Mouse (Mus musculus): ENCODE measurements at regions not wholly inside any gene's neighbourhood (a gene's known extent, or its start where the extent isn't known, plus 50 kb on each side); places are given as distances from the start of the nearest gene placed in this dataset.

GRCm38 (mm10) chr19:59742946-59743345, 200.5 kb downstream of the Rab11fip2 start:
- no peak for DNase-seq (ENCODE audit: low read depth)

DNA sequence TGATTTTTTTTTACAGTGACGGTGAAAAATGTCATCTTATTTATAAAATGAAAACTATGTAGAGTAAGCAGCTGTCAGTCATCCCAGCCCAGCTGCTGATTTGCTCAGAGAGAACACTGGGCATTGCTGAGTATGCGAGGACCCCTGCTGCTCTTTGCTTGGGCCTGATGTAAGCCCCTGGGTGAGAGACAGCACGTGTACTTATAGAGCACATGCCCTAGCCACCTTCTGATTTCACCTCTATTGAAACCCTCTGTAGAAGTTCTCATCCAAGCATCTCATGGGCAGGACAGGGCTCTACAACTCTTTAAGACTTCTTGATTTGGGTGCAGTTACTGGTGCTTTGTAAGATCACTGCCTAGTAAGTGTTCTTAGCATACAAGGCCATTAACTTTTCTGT, 182.2 kb downstream of the Rab11fip2 start:
- no peak for DNase-seq (ENCODE audit: low read depth)

DNA sequence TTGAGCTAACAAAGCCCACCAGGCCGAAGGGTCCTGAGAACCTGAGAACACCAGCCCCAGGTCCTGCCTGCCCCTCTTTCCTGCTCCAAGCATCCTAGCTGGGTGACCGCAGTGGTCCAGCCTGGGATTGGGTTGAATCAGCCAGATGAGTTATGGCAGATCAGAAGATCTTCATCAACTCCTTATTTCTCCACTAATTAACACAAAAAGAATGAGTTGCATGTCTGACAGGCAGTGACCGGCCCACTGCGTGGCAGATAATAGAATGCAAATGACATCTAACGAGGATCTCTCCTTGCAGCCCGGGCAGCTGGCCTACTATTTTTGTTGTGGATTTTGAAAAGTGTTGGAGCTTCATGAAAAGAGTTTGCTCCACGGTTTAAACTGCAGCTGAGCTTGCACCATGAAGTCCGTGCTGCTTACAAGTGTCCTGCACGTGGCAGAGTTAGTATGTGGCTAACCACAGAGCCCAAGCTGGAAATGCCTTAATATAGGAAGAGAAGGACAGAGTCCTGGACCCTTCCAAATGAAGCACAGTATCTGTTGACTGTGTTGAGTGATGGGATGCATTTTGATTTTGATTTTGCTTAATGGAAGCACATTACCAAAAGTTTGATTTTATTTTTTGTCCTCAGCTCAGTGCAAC, 158.9 kb downstream of the Rab11fip2 start:
- no peak for DNase-seq (ENCODE audit: low read depth)

- DNase-seq (ENCODE audit: low read depth): no peak
Observed at GRCm38 (mm10) chr19:59831304-59831703, 112.2 kb downstream of the Rab11fip2 start.

GRCm38 (mm10) chr19:59837138-59837537, 106.3 kb downstream of the Rab11fip2 start:
- DNase-seq (ENCODE audit: low read depth): no peak

DNA sequence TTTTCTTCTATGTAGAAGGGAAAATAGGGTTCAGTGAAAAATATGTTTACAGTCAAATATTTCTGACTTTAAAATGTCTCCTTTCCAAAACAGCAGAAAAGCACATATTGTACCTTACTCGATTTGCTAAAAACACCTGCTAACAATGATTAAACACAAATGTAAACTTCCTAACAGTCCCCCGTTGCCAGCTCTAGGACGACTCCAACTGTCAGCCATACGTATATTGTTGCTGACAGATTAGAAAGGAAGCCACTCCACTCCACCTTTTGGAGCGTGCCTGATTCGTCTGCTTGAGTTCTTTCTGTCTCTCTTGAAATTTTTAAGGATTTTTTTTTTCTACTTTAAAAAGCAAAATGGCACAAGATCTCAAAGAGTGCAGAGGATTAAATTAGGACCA, 105.8 kb downstream of the Rab11fip2 start:
- DNase-seq (ENCODE audit: low read depth): no peak

GRCm38 (mm10) chr19:59844270-59844669, 99.2 kb downstream of the Rab11fip2 start:
- DNase-seq (ENCODE audit: low read depth): peak; percentile 28

DNA sequence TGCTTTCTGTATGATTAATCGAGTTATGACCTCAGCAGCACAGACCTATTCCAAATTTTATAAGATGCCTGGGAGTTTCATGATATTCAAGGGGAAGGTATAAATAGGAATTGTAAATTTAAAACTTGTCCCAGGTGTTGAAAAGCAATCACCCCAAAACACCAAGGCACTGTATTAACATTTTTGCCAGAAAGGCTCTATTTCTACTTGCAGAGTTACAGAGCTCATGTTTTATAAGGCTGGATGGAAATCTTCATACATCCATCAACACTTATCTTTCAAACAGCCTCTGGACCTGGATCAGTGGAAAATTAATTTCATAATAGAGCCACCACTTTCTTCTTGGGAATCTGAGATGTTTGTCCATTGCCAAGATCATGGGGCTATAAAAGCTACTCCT, 96.6 kb downstream of the Rab11fip2 start:
- DNase-seq (ENCODE audit: low read depth): no peak

- no peak for DNase-seq (ENCODE audit: low read depth)
Observed at GRCm38 (mm10) chr19:59850696-59851095, 92.8 kb downstream of the Rab11fip2 start.

- no peak for DNase-seq (ENCODE audit: low read depth)
Observed at GRCm38 (mm10) chr19:59852011-59852738, 91.3 kb downstream of the Rab11fip2 start.
